Mouse (Mus musculus): ENCODE measurements around the gene Ccdc113. TPM values are rescaled to one million over a fixed set of nuclear protein-coding genes. Genes with fewer than 3 reads are reported as not detected.

Ccdc113 gene
- polyA plus RNA-seq (2017; shearing (Covaris generic)), result not detected

DNA sequence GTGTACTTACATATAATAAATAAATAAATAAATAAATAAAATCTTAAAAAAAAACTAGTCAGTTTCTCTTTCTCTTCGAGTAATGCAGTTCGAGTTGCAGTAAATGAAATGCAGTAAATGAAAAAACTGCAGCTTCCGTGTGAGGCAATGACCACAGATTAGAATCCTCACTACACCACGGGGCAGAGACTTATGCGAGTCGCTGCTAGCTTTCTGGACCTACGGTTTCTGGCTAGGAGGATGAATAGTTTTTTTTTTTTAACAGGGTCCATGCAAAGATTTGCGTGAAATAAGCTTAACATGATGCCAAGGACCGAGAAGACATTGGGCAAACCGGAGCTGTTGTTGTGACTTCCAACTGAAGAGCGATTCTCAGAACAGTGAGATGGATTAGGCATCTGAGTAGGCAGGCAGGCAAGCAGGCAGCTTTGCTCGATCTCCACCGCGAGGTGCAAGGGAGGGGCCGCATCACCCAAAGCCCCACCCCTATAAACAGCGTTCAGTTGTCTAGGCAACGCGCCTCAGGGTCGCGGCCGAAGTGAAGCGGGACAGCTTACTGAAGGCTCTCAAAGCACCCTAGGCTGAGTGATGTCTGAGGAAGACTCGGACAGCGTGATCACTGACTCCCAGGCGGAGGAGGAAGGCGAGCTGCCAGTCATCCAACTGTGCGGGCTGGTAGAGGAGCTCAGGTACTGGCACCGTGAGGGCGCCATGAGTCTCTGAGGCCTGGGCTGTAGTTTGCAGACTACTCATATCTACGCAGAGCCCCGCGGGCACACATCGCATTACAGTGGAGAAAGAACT lies at the start of gene Ccdc113:
Gene Ccdc113, plus strand, starts transcription at position 502 of the 804 bp plus-strand sequence.

DNA sequence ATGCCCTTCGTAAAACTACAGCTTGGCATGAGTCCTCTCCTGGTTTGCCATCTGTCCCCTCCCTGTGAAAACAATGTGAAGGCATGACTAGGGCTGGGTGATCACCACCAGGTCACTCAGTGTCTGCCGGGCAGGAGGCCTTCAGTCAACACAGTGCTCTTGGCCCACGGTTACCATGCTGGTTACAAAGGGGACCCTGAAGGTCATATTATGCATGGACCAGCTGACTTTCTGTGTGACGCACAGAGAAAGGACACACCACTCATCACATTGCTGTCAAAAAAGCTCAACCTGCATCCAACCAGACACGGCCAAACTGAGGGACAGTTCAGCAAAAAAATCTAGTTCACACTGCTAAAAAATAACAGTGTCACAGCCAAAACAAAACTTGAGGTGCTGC lies 43.9 kb upstream of the Ccdc113 start, which contains the start of gene Csnk2a2:
Gene Csnk2a2, minus strand, starts transcription at position 34 of the 400 bp plus-strand sequence.

DNA sequence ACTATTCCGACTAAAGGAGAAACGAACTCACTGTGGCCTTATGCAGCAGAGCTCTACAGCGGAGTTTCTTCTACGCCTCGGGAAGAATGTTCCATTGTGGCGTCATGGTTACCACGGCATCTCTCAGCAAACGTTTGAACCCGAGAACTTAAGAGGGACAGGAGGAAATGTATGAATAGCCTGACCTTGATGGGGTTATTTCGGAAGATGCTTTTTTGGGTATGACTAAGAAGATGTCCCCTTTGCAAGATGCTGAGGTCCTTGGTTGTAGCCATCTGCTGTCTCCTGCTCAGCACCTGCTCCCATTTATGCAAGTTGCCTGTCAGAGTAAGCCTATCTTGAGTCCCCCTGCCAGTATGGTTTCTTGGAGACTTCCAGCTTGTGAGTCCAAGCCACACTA lies 42.4 kb downstream of the Ccdc113 start, which contains the start of gene Prss54:
Gene Prss54, minus strand, starts transcription at position 101 of the 400 bp plus-strand sequence.

Other genes starting within 250 kb of the Ccdc113 start
- gene Cngb1, start 227.5 kb upstream of the Ccdc113 start, polyA plus RNA-seq (2017; shearing (Covaris generic)), result under 1 TPM in 1 of 2 experiments, not detected in 1; 0.17 TPM
- gene Tepp, start 223.5 kb upstream of the Ccdc113 start, polyA plus RNA-seq (2017; shearing (Covaris generic)), result not detected
- 1 to 10 TPM; 6.3 to 8.4 TPM for gene Zfp319, start 202.1 kb upstream of the Ccdc113 start, polyA plus RNA-seq (2017; shearing (Covaris generic))
- gene Usb1, start 201.8 kb upstream of the Ccdc113 start, polyA plus RNA-seq (2017; shearing (Covaris generic)), result 10 to 100 TPM; 57.8 to 63.3 TPM
- under 1 TPM; 0.52 to 0.61 TPM for gene Mmp15, start 181.8 kb upstream of the Ccdc113 start, polyA plus RNA-seq (2017; shearing (Covaris generic))
- 10 to 100 TPM; 42.5 to 52.7 TPM for gene Cfap20, start 99.2 kb upstream of the Ccdc113 start, polyA plus RNA-seq (2017; shearing (Covaris generic))
- gene Csnk2a2, start 44.0 kb upstream of the Ccdc113 start, polyA plus RNA-seq (2017; shearing (Covaris generic)), result 10 to 100 TPM; 30.7 to 46.6 TPM
- not detected for gene Prss54, start 42.3 kb downstream of the Ccdc113 start, polyA plus RNA-seq (2017; shearing (Covaris generic))
- gene Gins3, start 99.4 kb downstream of the Ccdc113 start, polyA plus RNA-seq (2017; shearing (Covaris generic)), result 1 to 10 TPM; 8.2 to 8.4 TPM
- gene Ndrg4, start 142.9 kb downstream of the Ccdc113 start, polyA plus RNA-seq (2017; shearing (Covaris generic)), result 1 to 10 TPM in 1 of 2 experiments, under 1 TPM in 1; 0.90 to 1.4 TPM
- gene Setd6, start 181.8 kb downstream of the Ccdc113 start, polyA plus RNA-seq (2017; shearing (Covaris generic)), result 10 to 100 TPM; 42.9 to 52.7 TPM